Mouse (Mus musculus): Measurements from ENCODE around the gene Lypd3. TPM values are rescaled to one million over a fixed set of nuclear protein-coding genes. Genes with fewer than 3 reads are reported as not detected.
A peak's percentile ranks its signal among the peaks of the same experiment; 100 is the strongest.

Gene Lypd3
- polyA plus RNA-seq (2015; fragmentation: Nextera tagmentation; extraction: Ambion mirVana), result 0.36 and 0.45 TPM in 2 replicates

DNA sequence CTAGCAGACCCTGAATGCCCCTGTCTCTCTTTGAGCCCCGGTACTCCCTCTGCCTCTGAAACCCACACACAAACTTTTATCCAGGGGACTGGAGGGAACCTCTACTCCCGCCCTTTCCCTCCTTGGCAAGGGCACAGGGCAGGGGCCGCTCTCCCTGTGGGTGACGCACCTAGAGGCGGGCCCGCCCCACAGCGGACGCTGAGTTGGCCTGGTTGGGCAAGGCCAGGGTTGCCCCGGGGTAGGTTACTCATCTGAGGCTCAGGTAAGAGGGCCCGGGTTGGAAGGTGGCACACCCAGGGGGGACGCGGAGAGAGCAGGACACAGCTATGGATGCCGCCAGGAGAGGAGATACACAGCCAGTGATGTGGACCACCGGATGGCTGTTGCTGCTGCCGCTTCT, at the start of gene Lypd3:
TSS of gene Lypd3 (plus strand) at position 287 of the 400 bp plus-strand sequence.
- H3K4me2 ChIP-seq (ENCODE audit: low read length), result peak within 1 kb of the TSS; percentile 36
- 20% methylated on average over 15 of the region's 15 CpGs for WGBS

DNA sequence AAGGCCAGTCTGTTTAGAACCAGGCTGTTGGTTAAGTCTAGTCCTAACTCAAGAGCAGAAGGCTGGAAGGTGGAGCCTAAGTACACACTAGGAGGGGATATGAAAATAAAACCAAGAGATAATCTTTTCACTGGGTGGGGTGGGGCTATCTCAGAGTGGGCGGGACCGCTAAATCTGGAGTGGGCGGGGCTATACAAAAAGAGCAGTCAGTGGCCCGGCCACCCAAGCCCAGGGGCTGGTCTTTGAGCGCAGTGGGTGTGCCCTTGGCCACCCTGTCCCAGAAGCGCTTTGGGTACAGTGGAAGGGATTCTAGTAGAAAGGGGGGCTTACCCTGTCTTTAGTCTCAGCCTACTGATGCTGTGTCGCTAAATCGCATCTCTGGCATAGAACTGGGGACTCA, 49.5 kb upstream of the Lypd3 start:
- 11% methylated on average over 8 of the region's 8 CpGs for WGBS
- peak; percentile 68 for ATAC-seq

More for the DNA sequence above, at the start of gene Lypd3:
- no peak within 1 kb of the TSS for H3K27ac ChIP-seq (ENCODE audit: low read length)
- no peaks in the 10 kb centered on the region for H3K36me3 ChIP-seq (ENCODE audit: control insufficient read depth, insufficient read depth, low read length)
- H3K4me3 ChIP-seq (ENCODE audit: low read depth, low read length), result peak within 1 kb of the TSS; percentile 8; the same call in 1 of the 2 replicates
- H3K9ac ChIP-seq (ENCODE audit: low read depth, low read length), result no peak within 1 kb of the TSS
- peaks cover 13% of the 10 kb centered on the region for H3K4me1 ChIP-seq (ENCODE audit: control insufficient read depth, insufficient read depth, low read length)
- no peaks in the 10 kb centered on the region for H3K9me3 ChIP-seq (replicated peaks; ENCODE audit: control insufficient read depth, low read length, poor library complexity, severe bottlenecking)
- H3K27me3 ChIP-seq (ENCODE audit: control insufficient read depth, insufficient read depth, low read depth, low read length), result peaks cover 37% of the 10 kb centered on the region
- no peak for ATAC-seq

DNA sequence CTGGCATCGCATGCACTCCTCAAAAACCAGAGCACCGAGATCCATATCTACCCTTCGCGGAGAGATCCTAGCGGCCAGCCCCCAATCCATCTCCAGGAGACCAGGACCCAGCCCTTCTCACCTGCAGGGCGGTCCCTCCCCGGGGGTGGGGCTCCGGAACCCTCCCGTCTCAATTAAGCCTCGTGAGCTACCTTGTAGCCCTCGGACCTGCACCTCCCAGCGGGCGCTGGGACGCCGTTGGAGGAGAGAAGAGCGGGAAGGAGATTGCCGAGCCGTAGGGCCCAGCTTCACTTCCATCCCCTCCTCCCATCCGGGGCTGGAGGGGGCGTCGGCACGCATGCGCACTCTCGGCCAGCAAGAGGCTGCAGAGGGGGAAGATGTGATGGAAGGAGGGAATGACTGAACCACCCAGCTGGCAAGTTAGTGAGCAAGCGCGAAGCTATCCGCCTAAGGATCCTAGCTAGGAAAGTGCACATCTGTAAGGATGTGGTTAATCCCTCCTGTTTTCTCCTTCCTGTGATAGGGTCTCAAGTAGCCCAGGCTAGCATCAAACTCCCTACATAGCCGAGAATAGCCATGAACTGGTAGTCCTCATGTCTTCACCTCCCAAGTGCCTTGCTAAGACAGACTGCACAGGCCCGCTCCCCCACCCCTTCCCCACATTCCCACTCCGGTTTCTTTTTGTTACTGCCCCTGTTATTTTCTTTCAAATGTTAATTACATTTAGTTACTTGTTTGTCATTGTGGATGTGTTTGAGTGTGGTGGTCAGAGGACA, 48.8 kb upstream of the Lypd3 start, which contains the start of the genes Ethe1 and Zfp575:
TSS of gene Ethe1 (plus strand) at position 214 of the 776 bp plus-strand sequence.
TSS of gene Zfp575 (minus strand) at position 312 of the 776 bp plus-strand sequence.
- WGBS, result 5% methylated on average over 30 of the region's 30 CpGs
- peak; percentile 78 for ATAC-seq
- H3K9me3 ChIP-seq (replicated peaks; ENCODE audit: control insufficient read depth, low read length, poor library complexity, severe bottlenecking), result 0 out of 2 replicates have a peak, but pooled peaks cover 3% of the 10 kb centered on the region

More for the DNA sequence above, 49.5 kb upstream of the Lypd3 start:
- peaks cover 11% of the 10 kb centered on the region for H3K27me3 ChIP-seq (ENCODE audit: control insufficient read depth, insufficient read depth, low read depth, low read length)
- H3K4me1 ChIP-seq (ENCODE audit: control insufficient read depth, insufficient read depth, low read length), result peaks cover 10% of the 10 kb centered on the region
- H3K4me2 ChIP-seq (ENCODE audit: low read length), result peak overlapping the region; percentile 61
- H3K27ac ChIP-seq (ENCODE audit: low read length), result peak overlapping the region; percentile 78; the same call in 1 of the 2 replicates
- peak overlapping the region; percentile 61 for H3K4me3 ChIP-seq (ENCODE audit: low read depth, low read length)
- H3K9ac ChIP-seq (ENCODE audit: low read depth, low read length), result peak overlapping the region; percentile 83
- 0 out of 2 replicates have a peak, but pooled peaks cover 3% of the 10 kb centered on the region for H3K9me3 ChIP-seq (replicated peaks; ENCODE audit: control insufficient read depth, low read length, poor library complexity, severe bottlenecking)
- H3K36me3 ChIP-seq (ENCODE audit: control insufficient read depth, insufficient read depth, low read length), result no peaks in the 10 kb centered on the region

DNA sequence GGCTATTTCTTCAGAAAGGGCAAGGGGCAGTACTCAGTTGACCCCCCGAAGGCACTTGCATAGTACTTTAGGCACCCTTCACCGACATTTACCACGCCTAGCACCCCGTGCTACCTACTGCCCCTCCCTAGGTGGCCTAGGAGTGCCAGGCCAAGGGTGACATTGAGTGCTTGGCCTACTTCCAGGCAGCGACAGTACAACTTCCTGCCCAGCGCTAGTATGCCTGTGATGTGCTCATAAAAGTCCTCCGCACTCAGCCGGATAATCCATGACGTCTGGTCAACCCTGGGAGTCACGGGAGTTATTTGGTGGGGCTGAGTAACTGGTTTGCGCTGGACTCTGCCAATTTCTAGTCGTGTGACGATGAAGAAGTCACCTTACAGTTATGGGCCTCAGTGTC, 48.0 kb upstream of the Lypd3 start:
- Histone ChIP-seq H3K36me3 (ENCODE audit: control insufficient read depth, insufficient read depth, low read length) (no peaks in the 10 kb centered on the region), H3K4me2 (ENCODE audit: low read length) (no peak overlapping the region), H3K4me3 (ENCODE audit: low read depth, low read length) (no peak overlapping the region), H3K27me3 (ENCODE audit: control insufficient read depth, insufficient read depth, low read depth, low read length) (peaks cover 11% of the 10 kb centered on the region), H3K9ac (ENCODE audit: low read depth, low read length) (no peak overlapping the region), H3K9me3 (replicated peaks; ENCODE audit: control insufficient read depth, low read length, poor library complexity, severe bottlenecking) (0 out of 2 replicates have a peak, but pooled peaks cover 3% of the 10 kb centered on the region), H3K4me1 (ENCODE audit: control insufficient read depth, insufficient read depth, low read length) (peaks cover 17% of the 10 kb centered on the region), H3K27ac (ENCODE audit: low read length) (no peak overlapping the region)
- 89% methylated on average over 13 of the region's 13 CpGs for WGBS
- ATAC-seq, result no peak

More for the DNA sequence above, 48.8 kb upstream of the Lypd3 start, which contains the start of the genes Ethe1 and Zfp575:
- H3K27ac ChIP-seq (ENCODE audit: low read length), result peak within 1 kb of the TSS; percentile 78
- peak within 1 kb of the TSS; percentile 61 for H3K4me2 ChIP-seq (ENCODE audit: low read length)
- peak within 1 kb of the TSS; percentile 61 for H3K4me3 ChIP-seq (ENCODE audit: low read depth, low read length)
- peaks cover 11% of the 10 kb centered on the region for H3K27me3 ChIP-seq (ENCODE audit: control insufficient read depth, insufficient read depth, low read depth, low read length)
- H3K36me3 ChIP-seq (ENCODE audit: control insufficient read depth, insufficient read depth, low read length), result no peaks in the 10 kb centered on the region
- peak within 1 kb of the TSS; percentile 83 for H3K9ac ChIP-seq (ENCODE audit: low read depth, low read length)
- H3K4me1 ChIP-seq (ENCODE audit: control insufficient read depth, insufficient read depth, low read length), result peaks cover 10% of the 10 kb centered on the region

DNA sequence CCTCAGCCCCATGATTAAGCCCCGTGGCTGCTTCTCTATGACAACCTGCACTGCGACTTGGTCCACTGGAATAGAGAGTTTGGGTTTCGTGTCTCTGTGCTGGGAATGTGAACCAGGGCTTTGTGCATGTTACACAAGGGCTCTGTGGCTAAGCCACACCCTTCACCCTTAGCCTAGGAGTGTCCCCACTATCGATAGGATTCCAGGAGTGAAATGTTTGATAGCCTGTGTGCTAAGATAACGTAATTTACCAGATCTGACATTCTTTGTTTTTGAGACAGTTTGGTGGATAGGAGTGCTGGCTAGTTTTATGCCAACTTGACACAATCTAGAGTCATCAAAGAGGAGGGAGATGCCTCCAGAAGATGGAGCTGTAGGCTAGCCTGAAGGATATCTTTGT, 44.6 kb upstream of the Lypd3 start:
- peaks cover 24% of the 10 kb centered on the region for H3K4me1 ChIP-seq (ENCODE audit: control insufficient read depth, insufficient read depth, low read length)
- no peak for ATAC-seq
- peaks cover 5% of the 10 kb centered on the region; the same call in 1 of the 2 replicates for H3K27me3 ChIP-seq (ENCODE audit: control insufficient read depth, insufficient read depth, low read depth, low read length)
- 74% methylated on average over 5 of the region's 5 CpGs for WGBS
- no peak overlapping the region for H3K27ac ChIP-seq (ENCODE audit: low read length)
- H3K9me3 ChIP-seq (replicated peaks; ENCODE audit: control insufficient read depth, low read length, poor library complexity, severe bottlenecking), result no peaks in the 10 kb centered on the region
- H3K4me3 ChIP-seq (ENCODE audit: low read depth, low read length), result no peak overlapping the region
- H3K36me3 ChIP-seq (ENCODE audit: control insufficient read depth, insufficient read depth, low read length), result no peaks in the 10 kb centered on the region
- H3K4me2 ChIP-seq (ENCODE audit: low read length), result no peak overlapping the region
- H3K9ac ChIP-seq (ENCODE audit: low read depth, low read length), result no peak overlapping the region

DNA sequence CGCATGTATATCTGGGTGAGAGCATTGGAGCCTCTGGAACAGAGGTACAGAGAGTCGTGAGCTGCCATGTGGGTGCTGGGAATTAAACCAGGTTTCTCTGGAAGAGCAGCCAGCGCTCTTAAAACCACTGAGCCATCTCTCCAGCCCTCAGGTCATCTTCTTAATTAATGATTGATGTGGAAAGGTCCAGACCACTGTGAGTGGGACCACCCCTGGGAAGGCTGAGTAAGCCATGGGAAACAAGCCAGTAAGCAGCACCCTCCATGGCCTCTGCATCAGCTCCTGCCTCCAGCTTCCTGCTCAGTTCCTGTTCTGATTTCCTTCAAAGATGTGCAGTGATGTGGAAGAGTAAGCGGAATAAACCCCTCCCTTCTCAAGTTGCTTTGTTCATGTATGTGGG, 44.2 kb upstream of the Lypd3 start:
- Histone ChIP-seq H3K27me3 (ENCODE audit: control insufficient read depth, insufficient read depth, low read depth, low read length) (peaks cover 5% of the 10 kb centered on the region; the same call in 1 of the 2 replicates), H3K4me3 (ENCODE audit: low read depth, low read length) (no peak overlapping the region), H3K4me1 (ENCODE audit: control insufficient read depth, insufficient read depth, low read length) (peaks cover 22% of the 10 kb centered on the region), H3K36me3 (ENCODE audit: control insufficient read depth, insufficient read depth, low read length) (no peaks in the 10 kb centered on the region), H3K9me3 (replicated peaks; ENCODE audit: control insufficient read depth, low read length, poor library complexity, severe bottlenecking) (no peaks in the 10 kb centered on the region), H3K27ac (ENCODE audit: low read length) (peak overlapping the region; percentile 54; the same call in 1 of the 2 replicates), H3K4me2 (ENCODE audit: low read length) (0 out of 2 replicates have a peak overlapping the region, but pooled peaks have one; percentile 13), H3K9ac (ENCODE audit: low read depth, low read length) (no peak overlapping the region)
- no peak for ATAC-seq
- 57% methylated on average over 4 of the region's 4 CpGs for WGBS

DNA sequence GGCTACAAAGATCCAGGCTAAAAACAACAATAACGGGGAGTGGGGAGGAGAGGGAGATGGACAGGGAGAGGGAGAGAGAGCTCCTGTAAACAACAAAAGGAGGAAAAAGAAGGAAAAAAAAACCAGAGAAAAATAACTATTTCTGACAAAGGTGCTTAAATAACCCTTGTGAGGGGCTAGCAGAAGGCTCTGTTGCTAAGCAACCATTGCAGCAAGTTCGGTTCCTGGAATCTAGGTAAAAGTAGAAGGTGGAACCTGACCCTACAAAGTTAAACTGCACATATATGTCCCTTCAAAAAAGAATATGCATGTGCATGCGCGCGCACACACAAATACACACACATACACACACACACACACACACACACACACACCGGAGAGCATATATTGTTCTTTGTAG, 43.6 kb upstream of the Lypd3 start:
- Histone ChIP-seq H3K27me3 (ENCODE audit: control insufficient read depth, insufficient read depth, low read depth, low read length) (peaks cover 5% of the 10 kb centered on the region; the same call in 1 of the 2 replicates), H3K4me2 (ENCODE audit: low read length) (peak overlapping the region; percentile 11), H3K27ac (ENCODE audit: low read length) (peak overlapping the region; percentile 54; the same call in 1 of the 2 replicates), H3K4me3 (ENCODE audit: low read depth, low read length) (no peak overlapping the region), H3K36me3 (ENCODE audit: control insufficient read depth, insufficient read depth, low read length) (no peaks in the 10 kb centered on the region), H3K9me3 (replicated peaks; ENCODE audit: control insufficient read depth, low read length, poor library complexity, severe bottlenecking) (no peaks in the 10 kb centered on the region), H3K9ac (ENCODE audit: low read depth, low read length) (no peak overlapping the region), H3K4me1 (ENCODE audit: control insufficient read depth, insufficient read depth, low read length) (peaks cover 20% of the 10 kb centered on the region)
- no peak for ATAC-seq
- WGBS, result 74% methylated on average over 6 of the region's 6 CpGs

DNA sequence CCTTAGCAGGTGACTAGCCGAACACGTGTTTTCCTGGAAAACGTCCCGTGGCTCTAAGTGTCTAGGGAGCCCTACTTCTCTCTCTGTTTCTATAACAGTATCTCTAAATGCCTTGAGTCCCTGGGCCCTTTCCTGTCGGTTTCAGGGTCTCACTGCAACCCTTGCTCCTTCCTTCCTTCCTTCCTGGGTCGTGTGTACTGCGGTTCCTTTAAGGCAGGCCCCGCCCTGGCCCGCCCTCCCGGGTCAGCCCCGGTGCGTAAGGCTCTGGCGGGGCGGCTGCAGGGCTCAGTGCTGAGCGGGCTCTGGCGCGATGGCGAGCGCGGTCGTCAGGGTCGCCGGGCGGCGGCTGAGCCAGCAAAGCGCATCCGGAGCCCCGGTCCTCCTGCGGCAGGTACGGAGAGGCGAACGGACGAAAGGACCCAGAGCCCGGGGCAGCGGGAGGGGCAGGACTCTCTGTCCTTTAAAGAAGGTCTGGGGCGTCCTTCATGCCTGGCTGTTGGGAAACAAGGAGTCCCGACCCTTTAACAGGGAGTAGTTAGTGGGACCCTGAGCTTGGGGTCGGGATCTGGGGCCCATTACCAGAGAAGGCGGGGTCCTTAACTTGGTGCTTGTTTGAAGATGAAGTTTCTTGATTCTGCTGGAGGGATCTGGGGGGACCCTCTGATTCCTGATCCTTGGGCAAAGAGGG, 42.6 kb upstream of the Lypd3 start:
- WGBS, result 2% methylated on average over 38 of the region's 39 CpGs
- H3K4me2 ChIP-seq (ENCODE audit: low read length), result peak overlapping the region; percentile 78
- H3K4me3 ChIP-seq (ENCODE audit: low read depth, low read length), result peak overlapping the region; percentile 72
- H3K9me3 ChIP-seq (replicated peaks; ENCODE audit: control insufficient read depth, low read length, poor library complexity, severe bottlenecking), result no peaks in the 10 kb centered on the region
- H3K9ac ChIP-seq (ENCODE audit: low read depth, low read length), result peak overlapping the region; percentile 86
- H3K36me3 ChIP-seq (ENCODE audit: control insufficient read depth, insufficient read depth, low read length), result no peaks in the 10 kb centered on the region
- peak; percentile 86 for ATAC-seq
- peaks cover 19% of the 10 kb centered on the region for H3K4me1 ChIP-seq (ENCODE audit: control insufficient read depth, insufficient read depth, low read length)
- peaks cover 5% of the 10 kb centered on the region; the same call in 1 of the 2 replicates for H3K27me3 ChIP-seq (ENCODE audit: control insufficient read depth, insufficient read depth, low read depth, low read length)
- no peak overlapping the region for H3K27ac ChIP-seq (ENCODE audit: low read length)
